Mouse (Mus musculus) erythroblast, embryonic 14.5 days (primary cell): ENCODE results near the gene Fgfr2.
"Not testable (repeated sequence)": the region's sequence is repeated elsewhere in the genome, so short reads cannot be mapped to it uniquely, and the experiment has no call there.

Experiments used
- GATA1 ChIP-seq: IDR thresholded peaks from 2 replicates; pipeline ENCODE4 v1.6.1; 2012; ENCODE audit warnings: low read length, inconsistent platforms, mixed read lengths
- TAL1 ChIP-seq: IDR thresholded peaks from 3 replicates; pipeline ENCODE4 v1.6.1; 2012; ENCODE audit warnings: low read length, inconsistent platforms, mixed read lengths

DNA sequence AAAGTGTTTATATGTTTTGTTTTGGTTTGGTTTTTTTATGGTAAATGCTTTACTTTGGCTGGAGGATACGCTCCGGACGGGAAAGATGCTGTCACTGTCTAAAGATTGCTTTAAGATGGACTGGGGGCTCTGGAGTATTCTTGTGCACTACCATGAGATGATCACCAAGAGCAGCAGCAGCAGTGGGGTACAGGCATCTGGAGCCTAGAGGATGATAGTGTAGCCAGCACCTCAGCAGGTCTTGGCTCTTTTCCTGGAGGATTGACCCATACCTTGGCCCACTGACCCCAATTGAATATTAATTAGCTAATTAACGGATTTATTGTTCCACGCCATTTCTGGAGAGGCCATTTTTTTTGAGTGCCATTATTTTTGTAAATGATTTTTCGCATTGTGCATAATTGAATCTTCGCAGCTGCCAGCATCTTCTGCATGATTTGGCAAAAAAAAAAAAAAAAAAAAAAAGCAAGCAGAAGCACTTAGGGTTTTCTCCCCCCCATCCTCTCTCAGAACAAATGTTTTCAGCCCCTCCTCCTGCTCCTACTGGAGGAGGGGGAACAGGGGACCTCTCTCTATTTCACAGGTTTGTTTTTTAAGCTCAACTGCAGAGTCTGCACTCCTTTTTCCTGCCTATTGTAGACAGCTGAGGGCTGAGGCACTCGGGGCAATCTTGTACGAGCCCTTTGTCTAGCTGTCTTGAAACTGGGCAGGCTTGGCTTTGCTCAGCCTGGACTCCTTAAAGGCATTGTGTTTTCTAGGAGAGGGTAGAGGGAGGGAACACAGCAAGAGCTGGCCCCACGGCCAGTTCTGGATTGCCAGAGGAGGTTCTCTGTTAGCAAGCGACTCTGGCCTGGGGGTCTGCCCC lies 2529.5 kb downstream of the Fgfr2 start:
- not testable (repeated sequence) for TF ChIP-seq TAL1, GATA1
